Mouse (Mus musculus) heart, adult 2 months (tissue): ENCODE results near the gene Tln1. TPM values are rescaled to one million over a fixed set of nuclear protein-coding genes. Genes with fewer than 3 reads are reported as not detected.

Source experiments
- DNase-seq, 2 experiments: peaks; one replicate each; pipeline ENCODE4 v3.0.0; 2021
- H3K27ac ChIP-seq: fragments of 200-600 bp; 2 replicates; pipeline ENCODE4 v1.8.1; 2022
- H3K27me3 ChIP-seq: fragments of 200-500 bp; 2 replicates; pipeline ENCODE4 v1.6.1; 2012; ENCODE audit warnings: mild to moderate bottlenecking, low read length, inconsistent platforms, mixed read lengths; ENCODE audit not compliant: control insufficient read depth, insufficient read depth
- H3K36me3 ChIP-seq: fragments of 200-500 bp; 2 replicates; pipeline ENCODE4 v1.6.1; 2012; ENCODE audit warnings: low read length, inconsistent platforms; ENCODE audit not compliant: control insufficient read depth, insufficient read depth
- H3K4me1 ChIP-seq: fragments of 200-500 bp; 2 replicates; pipeline ENCODE4 v1.6.1; 2011; ENCODE audit warnings: low read length; ENCODE audit not compliant: control insufficient read depth, insufficient read depth
- H3K4me3 ChIP-seq: fragments of 200-600 bp; 2 replicates; pipeline ENCODE4 v1.8.1; 2022
- H3K79me2 ChIP-seq: fragments of 200-500 bp; replicated peaks from 2 replicates; pipeline ENCODE4 v1.6.1; 2012; ENCODE audit warnings: mild to moderate bottlenecking, inconsistent platforms, low read length, moderate library complexity, mixed read lengths; ENCODE audit not compliant: control insufficient read depth, insufficient read depth
- H3K9ac ChIP-seq: fragments of 200-500 bp; 2 replicates; pipeline ENCODE4 v1.6.1; 2012; ENCODE audit warnings: low read depth, mild to moderate bottlenecking, control low read depth, inconsistent platforms, low read length, mixed read lengths
- CTCF ChIP-seq: fragments of 200-600 bp; IDR thresholded peaks from 2 replicates; pipeline ENCODE4 v1.8.1; 2022; ENCODE audit warnings: antibody characterized with exemption, mild to moderate bottlenecking, moderate library complexity
- EP300 ChIP-seq: fragments of 200-500 bp; IDR thresholded peaks from 2 replicates; pipeline ENCODE4 v1.6.1; 2011; ENCODE audit warnings: low read depth, low read length, control low read depth; ENCODE audit not compliant: insufficient read depth
- POLR2A ChIP-seq: fragments of 200-500 bp; IDR thresholded peaks from 2 replicates; pipeline ENCODE4 v1.6.1; 2011; ENCODE audit warnings: mild to moderate bottlenecking, low read depth, low read length, control low read depth; ENCODE audit not compliant: insufficient read depth
- WGBS: fragments of 180-500 bp; shearing (Covaris S2); methylation state at CpG from one replicate; pipeline ENCODE4 v1.1.7; 2018; 5-methylcytosine and 5-hydroxymethylcytosine counted together
- intact Hi-C: fragments of 180-260 bp; cut with DNase I; formaldehyde crosslinking; loops from one replicate; pipeline ENCODE4 v1.15.1; 2025
- polyA plus RNA-seq: library from polyadenylated mRNA; depleted of rRNA; stranded (reverse); fragments of >200 nt; gene quantifications from 2 replicates; pipeline ENCODE4 v1.2.3, GENCODE M21; 2012
- total RNA-seq, 2 experiments: library from RNA; stranded (reverse); gene quantifications; 2 replicates each; pipeline ENCODE4 v1.2.3; 2021

The Tln1 gene
- total and polyA plus RNA-seq, 3 experiments, result 53.1 to 109 (median 105) TPM

DNA sequence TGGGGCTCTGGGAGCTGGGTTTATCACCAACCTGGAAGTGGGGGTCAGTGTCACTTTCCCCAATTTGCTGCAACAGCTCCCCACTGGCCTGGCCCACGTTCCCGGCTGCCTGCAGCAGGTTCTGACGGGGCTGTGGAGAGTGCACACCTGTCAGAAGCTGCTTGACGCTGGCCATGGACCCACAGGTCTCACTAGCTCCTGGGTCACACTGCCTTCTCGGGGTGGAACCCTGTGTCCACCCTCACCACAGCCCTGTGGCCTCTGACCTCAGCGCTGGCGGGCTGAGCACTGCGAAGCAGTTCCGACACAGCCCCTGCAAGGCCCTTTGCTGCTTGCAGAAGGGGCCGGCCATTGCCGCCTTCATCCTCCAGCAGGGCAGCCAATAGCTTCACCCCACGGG is 13.4 kb downstream of the Tln1 start:
- no peak overlapping the region for H3K27ac ChIP-seq
- DNase-seq, result no peak
- 95% methylated on average over 12 of the region's 12 CpGs for WGBS
- H3K9ac ChIP-seq, result no peak overlapping the region
- H3K4me1 ChIP-seq, result no peaks in the 10 kb centered on the region
- intact Hi-C loops, result no loop called here
- no peaks in the 10 kb centered on the region for H3K36me3 ChIP-seq
- no peaks in the 10 kb centered on the region for H3K27me3 ChIP-seq
- no peaks in the 10 kb centered on the region for H3K79me2 ChIP-seq
- no peak for TF ChIP-seq POLR2A
- no peak overlapping the region for H3K4me3 ChIP-seq

DNA sequence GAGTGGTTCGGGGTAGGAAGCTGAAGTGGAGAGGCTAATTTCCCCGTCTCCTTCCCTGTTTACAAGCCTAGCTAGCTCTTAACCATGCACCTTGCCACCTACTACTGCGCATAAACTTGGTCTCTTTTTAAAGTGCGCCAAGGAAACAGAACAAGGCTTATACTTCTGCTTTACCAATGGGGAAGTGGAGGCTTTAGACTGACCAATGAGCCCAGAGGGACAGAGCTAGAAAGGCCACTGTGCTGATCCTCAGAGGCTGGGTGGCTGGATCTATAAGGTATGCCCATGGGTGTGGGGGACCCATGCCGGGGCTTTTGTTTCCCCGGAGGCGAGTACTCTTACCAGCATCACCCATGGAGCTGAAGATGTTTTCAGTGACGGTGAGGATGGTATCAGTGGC is 15.3 kb downstream of the Tln1 start:
- 79% methylated on average over 8 of the region's 8 CpGs for WGBS
- H3K4me1 ChIP-seq, result no peaks in the 10 kb centered on the region
- TF ChIP-seq EP300, result no peak
- TF ChIP-seq CTCF, result no peak
- no peak for TF ChIP-seq POLR2A
- intact Hi-C loops, result no loop called here
- no peak overlapping the region for H3K27ac ChIP-seq
- no peak for DNase-seq
- no peaks in the 10 kb centered on the region for H3K36me3 ChIP-seq
- no peaks in the 10 kb centered on the region for H3K27me3 ChIP-seq
- H3K9ac ChIP-seq, result no peak overlapping the region
- H3K4me3 ChIP-seq, result no peak overlapping the region
- H3K79me2 ChIP-seq, result no peaks in the 10 kb centered on the region

DNA sequence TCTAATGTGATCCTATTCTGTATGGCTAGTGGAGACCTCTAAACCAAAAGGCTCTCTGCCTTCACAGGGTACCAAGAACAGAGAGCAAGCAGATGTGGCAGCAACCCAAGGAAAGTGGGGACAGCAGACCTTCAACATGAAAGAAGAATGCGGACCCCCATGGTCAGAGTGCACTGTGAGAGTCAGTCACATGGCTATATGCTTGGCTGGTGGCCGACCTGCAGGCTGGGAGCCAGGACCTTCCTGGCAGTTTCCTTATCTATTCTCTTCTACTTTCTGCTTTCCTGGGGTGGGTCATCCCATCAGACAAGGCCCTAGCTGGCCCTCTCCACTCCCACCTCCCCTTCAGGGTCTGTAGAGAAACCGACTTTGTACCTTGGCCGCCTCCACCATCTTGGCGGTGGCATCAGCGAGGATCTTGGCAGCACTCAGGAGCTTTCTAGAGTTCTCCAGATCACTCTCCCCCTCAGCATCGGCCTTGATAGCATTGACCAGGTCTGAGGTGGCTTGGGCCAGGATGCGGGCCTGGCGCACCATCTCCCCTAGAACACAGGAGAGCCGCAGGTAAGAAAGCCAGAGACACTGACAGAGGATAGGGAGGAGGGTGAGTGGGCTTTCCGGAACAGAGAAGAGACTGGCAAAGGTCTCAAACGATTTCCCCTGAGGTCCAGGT is 16.0 kb downstream of the Tln1 start:
- no peak for TF ChIP-seq CTCF
- no peak for TF ChIP-seq EP300
- TF ChIP-seq POLR2A, result no peak
- no peak for DNase-seq
- no peaks in the 10 kb centered on the region for H3K27me3 ChIP-seq
- H3K27ac ChIP-seq, result no peak overlapping the region
- H3K9ac ChIP-seq, result no peak overlapping the region
- no peaks in the 10 kb centered on the region for H3K4me1 ChIP-seq
- no peaks in the 10 kb centered on the region for H3K79me2 ChIP-seq
- intact Hi-C loops, result no loop called here
- WGBS, result 66% methylated on average over 12 of the region's 12 CpGs
- H3K36me3 ChIP-seq, result no peaks in the 10 kb centered on the region
- no peak overlapping the region for H3K4me3 ChIP-seq

DNA sequence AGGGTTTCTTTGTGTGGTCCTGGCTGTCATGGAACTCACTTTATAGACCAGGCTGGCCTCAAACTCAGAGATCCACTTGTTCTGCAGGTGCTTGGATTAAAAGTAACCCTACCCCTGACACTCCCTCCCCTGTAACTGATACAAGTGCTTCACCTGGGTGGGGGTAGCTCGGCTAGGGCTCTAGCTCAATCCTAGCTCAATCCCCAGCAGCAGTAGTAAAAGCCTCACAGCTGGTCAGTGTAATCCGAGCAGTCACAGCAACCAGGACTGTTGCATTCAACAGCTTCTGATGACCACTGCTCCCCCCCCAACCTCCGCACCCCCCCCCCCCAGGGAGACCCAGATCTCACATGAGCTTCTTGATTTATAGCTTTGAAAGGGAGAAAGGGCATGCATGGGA is 20.4 kb downstream of the Tln1 start:
- TF ChIP-seq EP300 (no peak), POLR2A (no peak), CTCF (no peak)
- H3K27me3 ChIP-seq, result no peaks in the 10 kb centered on the region
- intact Hi-C loops, result no loop called here
- no peaks in the 10 kb centered on the region for H3K36me3 ChIP-seq
- no peak overlapping the region for H3K4me3 ChIP-seq
- H3K9ac ChIP-seq, result no peak overlapping the region
- no peak for DNase-seq
- no peaks in the 10 kb centered on the region for H3K4me1 ChIP-seq
- no peak overlapping the region for H3K27ac ChIP-seq
- WGBS, result 84% methylated on average over 3 of the region's 3 CpGs
- no peaks in the 10 kb centered on the region for H3K79me2 ChIP-seq

DNA sequence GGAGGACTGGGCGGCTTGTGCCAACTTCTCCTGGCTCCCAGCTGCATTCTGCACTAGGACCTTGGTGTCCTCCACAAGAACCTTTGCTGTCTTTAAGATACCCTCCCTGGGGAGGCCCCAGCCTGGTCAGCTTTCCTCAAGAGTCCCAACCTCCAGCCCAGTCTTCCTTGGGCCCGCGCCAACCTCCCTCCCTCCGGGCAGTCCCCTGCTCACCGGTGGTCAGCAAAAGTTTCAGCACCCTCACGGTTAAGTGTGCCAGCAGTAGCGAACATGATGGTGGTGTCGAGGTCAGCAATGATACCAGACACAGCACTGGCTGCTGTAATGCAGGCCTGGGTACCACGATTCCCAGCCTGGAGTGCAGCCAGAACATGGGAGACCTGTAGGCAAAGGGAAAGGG is 26.5 kb downstream of the Tln1 start:
- H3K4me1 ChIP-seq, result no peaks in the 10 kb centered on the region
- H3K4me3 ChIP-seq, result no peak overlapping the region
- H3K27ac ChIP-seq, result no peak overlapping the region
- no peaks in the 10 kb centered on the region for H3K79me2 ChIP-seq
- H3K9ac ChIP-seq, result no peak overlapping the region
- TF ChIP-seq EP300 (no peak), POLR2A (no peak), CTCF (no peak)
- H3K36me3 ChIP-seq, result no peaks in the 10 kb centered on the region
- WGBS, result 80% methylated on average over 9 of the region's 9 CpGs
- no peaks in the 10 kb centered on the region for H3K27me3 ChIP-seq
- no peak for DNase-seq
- intact Hi-C loops, result no loop called here

DNA sequence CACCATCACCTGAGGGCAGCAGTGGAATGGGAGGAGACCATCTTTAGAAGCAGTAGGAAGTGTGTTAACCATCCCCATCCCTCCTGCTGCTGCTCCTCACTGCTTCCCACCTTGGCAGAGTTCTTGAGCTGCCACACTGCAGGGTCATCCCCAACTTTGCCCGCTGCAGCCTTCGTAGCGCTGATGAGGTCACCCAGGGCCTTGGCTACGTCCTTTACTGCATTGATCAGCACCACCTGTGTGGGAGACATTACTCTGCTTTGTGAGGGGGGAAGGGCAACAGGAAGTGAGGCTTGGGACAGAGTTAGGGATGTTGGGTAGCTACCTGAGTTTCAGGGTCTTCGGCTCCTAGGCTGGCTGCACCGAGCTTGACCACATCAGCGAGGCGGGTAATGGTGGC is 26.9 kb downstream of the Tln1 start:
- Histone ChIP-seq H3K9ac (no peak overlapping the region), H3K4me3 (no peak overlapping the region), H3K4me1 (no peaks in the 10 kb centered on the region), H3K27me3 (no peaks in the 10 kb centered on the region), H3K36me3 (no peaks in the 10 kb centered on the region), H3K79me2 (no peaks in the 10 kb centered on the region), H3K27ac (no peak overlapping the region)
- DNase-seq, result no peak
- intact Hi-C loops, result no loop called here
- TF ChIP-seq POLR2A (no peak), EP300 (no peak), CTCF (no peak)
- WGBS, result 92% methylated on average over 8 of the region's 8 CpGs
